ENCODE assay signal across 14 mouse cellular contexts in the genomic region with DNA sequence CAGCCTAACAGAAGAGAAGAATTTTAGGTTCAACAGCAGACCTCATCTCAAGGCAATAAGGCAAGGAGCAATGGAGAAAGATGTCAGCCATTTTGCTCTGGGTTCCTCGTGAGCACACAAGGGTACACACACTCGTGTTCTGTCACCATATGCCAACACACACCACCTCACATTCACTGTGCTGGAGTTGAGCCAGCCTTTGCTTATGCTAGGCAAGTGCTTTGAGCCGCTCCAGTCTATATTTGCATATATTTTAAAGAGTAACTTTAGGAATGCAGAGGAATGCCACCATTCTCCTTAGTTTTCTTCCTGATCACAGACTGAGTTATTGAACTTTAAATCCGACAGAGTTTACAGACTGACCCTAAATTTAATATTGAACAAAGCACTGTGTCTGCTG.
"Had no signal": no experiment of that assay in that cellular context is flagged by ENCODE, and none has a peak within 500 bp of the region (broad histone marks: within the 10 kb centered on the region; RNA-seq: fewer than 3 reads in every experiment).

No protein-coding gene starts in this region.

- H3K27ac ChIP-seq: left cerebral cortex, adult 2 months; limb, embryonic 10.5 days; lung, embryonic 15.5 days; neural tube, embryonic 13.5 days; stomach, embryonic 15.5 days had no signal

- H3K9me3 ChIP-seq: limb, embryonic 10.5 days; lung, embryonic 15.5 days; neural tube, embryonic 13.5 days; stomach, embryonic 15.5 days had no signal

- H3K4me1 ChIP-seq: limb, embryonic 10.5 days; stomach, embryonic 15.5 days had no signal

- ATAC-seq: hindbrain, embryonic 16.5 days; midbrain, embryonic 16.5 days had no signal

- H3K36me3 ChIP-seq: limb, embryonic 10.5 days; lung, embryonic 15.5 days; neural tube, embryonic 13.5 days; stomach, embryonic 15.5 days had no signal

- H3K27me3 ChIP-seq: lung, embryonic 15.5 days; neural tube, embryonic 13.5 days; stomach, embryonic 15.5 days had no signal

- DNase-seq: retina, postnatal 1 day; right cerebral cortex, postnatal 4 days; spleen, adult 18-20 months; thymus, adult 2 months; thymus, postnatal 25 days had no signal

- H3K4me3 ChIP-seq: left cerebral cortex, adult 2 months; limb, embryonic 10.5 days; lung, embryonic 15.5 days; neural tube, embryonic 13.5 days; stomach, embryonic 15.5 days had no signal

- H3K9ac ChIP-seq: lung, embryonic 15.5 days; neural tube, embryonic 13.5 days; stomach, embryonic 15.5 days had no signal

- H3K4me2 ChIP-seq: liver, embryonic 11.5 days; lung, embryonic 15.5 days; midbrain, embryonic 11.5 days; neural tube, embryonic 13.5 days; stomach, embryonic 15.5 days had no signal
